Mouse (Mus musculus) limb, embryonic 13.5 days (tissue): ENCODE data around the gene Vmn2r8. TPM values are rescaled to one million over a fixed set of nuclear protein-coding genes. Genes with fewer than 3 reads are reported as not detected.

Experiments used
- ATAC-seq: fragments of 200-750 bp; cut with Nextera tagmentation; 2 replicates; pipeline ENCODE4 v1.8.0; 2017; ENCODE audit warnings: low read depth, moderate number of reproducible peaks, moderate TSS enrichment; ENCODE audit not compliant: low FRiP score
- H3K27ac ChIP-seq: fragments of 300-500 bp; sonication (generic); 2 replicates; pipeline ENCODE4 v1.5.1; 2015; ENCODE audit warnings: inconsistent platforms, mild to moderate bottlenecking, moderate library complexity
- H3K27me3 ChIP-seq: fragments of 300-500 bp; sonication (generic); 2 replicates; pipeline ENCODE4 v1.6.1; 2015; ENCODE audit warnings: mild to moderate bottlenecking, inconsistent platforms
- H3K36me3 ChIP-seq: fragments of 300-500 bp; sonication (generic); 2 replicates; pipeline ENCODE4 v1.6.1; 2015; ENCODE audit warnings: inconsistent platforms, mild to moderate bottlenecking, moderate library complexity
- H3K4me1 ChIP-seq: fragments of 300-500 bp; sonication (generic); 2 replicates; pipeline ENCODE4 v1.6.1; 2015; ENCODE audit warnings: inconsistent platforms
- H3K4me2 ChIP-seq: fragments of 300-500 bp; sonication (generic); replicated peaks from 2 replicates; pipeline ENCODE4 v1.6.1; 2015; ENCODE audit warnings: inconsistent platforms, mild to moderate bottlenecking, moderate library complexity
- H3K4me3 ChIP-seq: fragments of 300-500 bp; sonication (generic); 2 replicates; pipeline ENCODE4 v1.5.1; 2015; ENCODE audit warnings: moderate library complexity, mild to moderate bottlenecking, inconsistent platforms
- H3K9ac ChIP-seq: fragments of 300-500 bp; sonication (generic); 2 replicates; pipeline ENCODE4 v1.6.1; 2015; ENCODE audit warnings: mild to moderate bottlenecking, inconsistent platforms
- H3K9me3 ChIP-seq: fragments of 300-500 bp; sonication (generic); 2 replicates; pipeline ENCODE4 v1.6.1; 2016; ENCODE audit warnings: inconsistent platforms
- WGBS: fragments of 180-500 bp; shearing (Covaris S2); methylation state at CpG from one replicate; pipeline ENCODE4 v1.1.7; 2015; 5-methylcytosine and 5-hydroxymethylcytosine counted together
- polyA plus RNA-seq: library from polyadenylated mRNA; unstranded; fragments of >200 nt; fragmentation: Nextera tagmentation; extraction: Ambion mirVana; gene quantifications from 2 replicates; pipeline ENCODE4 v1.2.1, GENCODE M21; 2015

Vmn2r8 gene
- polyA plus RNA-seq, 1 experiment from 2014 or later = not detected

DNA sequence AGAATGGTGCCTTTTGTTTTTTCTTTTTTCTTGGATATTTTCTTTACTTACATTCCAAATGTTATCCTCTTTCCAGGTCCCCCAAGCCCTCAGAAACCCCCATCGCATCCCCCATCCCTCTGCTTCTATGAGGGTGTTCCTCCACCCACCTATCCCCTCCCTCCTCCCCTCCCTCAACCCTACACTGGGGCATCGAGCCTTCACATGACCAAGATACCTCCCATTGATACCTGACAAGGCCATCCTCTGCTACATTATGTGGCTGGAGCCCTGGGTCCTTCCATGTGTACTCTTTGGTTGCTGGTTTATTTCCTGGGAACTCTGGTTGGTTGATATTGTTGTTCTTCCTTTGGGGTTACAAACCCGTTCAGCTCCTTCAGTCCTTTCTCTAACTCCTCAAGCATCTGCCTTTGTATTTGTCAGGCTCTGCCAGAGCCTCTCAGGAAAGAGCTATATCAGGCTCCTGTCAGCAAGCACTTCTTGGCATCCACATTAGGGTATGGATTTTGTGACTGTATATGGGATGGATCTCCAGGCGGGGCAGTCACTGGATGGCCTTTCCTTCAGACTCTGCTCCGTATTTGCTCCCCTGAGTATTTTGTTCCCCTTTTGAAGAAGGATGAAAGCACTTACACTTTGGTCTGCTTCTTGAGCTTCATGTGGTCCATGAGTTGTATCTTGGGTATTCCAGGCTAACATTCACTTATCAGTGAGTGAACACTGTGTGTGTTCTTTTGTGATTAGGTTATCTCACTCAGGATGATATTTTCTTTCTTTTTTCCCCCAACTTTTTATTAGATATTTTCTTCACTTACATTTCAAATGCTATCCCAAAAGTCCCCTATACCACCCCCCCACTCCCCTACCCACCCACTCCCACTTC, 58.1 kb downstream of the Vmn2r8 start:
- Histone ChIP-seq H3K9ac (no peak overlapping the region), H3K27ac (no peak overlapping the region), H3K4me2 (no peak overlapping the region), H3K4me1 (no peaks in the 10 kb centered on the region), H3K36me3 (no peaks in the 10 kb centered on the region), H3K4me3 (no peak overlapping the region), H3K9me3 (no peaks in the 10 kb centered on the region), H3K27me3 (no peaks in the 10 kb centered on the region)
- ATAC-seq = no peak
- 78% methylated on average over 5 of the region's 5 CpGs for WGBS

DNA sequence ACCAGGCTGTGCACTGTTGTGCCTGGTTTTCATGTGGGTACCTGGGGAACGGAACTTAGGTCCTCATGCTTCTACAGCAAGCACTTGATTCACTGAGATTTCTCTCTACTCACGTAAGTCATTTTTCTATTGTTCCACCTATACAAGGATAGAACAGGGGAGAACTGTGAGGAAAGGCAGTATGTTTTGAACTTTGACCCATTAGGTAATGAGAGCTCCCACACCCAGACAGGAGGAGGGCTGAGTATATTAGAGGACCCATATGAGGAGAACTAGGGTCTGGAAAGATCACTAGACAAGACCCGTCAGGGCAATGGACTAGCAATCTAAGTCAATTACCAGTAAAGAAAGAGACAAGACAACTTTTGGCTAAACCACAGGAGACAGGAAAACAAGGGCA, 64.0 kb downstream of the Vmn2r8 start:
- 82% methylated on average over 3 of the region's 3 CpGs for WGBS
- Histone ChIP-seq H3K27ac (no peak overlapping the region), H3K9ac (no peak overlapping the region), H3K4me3 (no peak overlapping the region), H3K4me1 (no peaks in the 10 kb centered on the region), H3K9me3 (no peaks in the 10 kb centered on the region), H3K27me3 (no peaks in the 10 kb centered on the region), H3K36me3 (no peaks in the 10 kb centered on the region), H3K4me2 (no peak overlapping the region)
- ATAC-seq = no peak

DNA sequence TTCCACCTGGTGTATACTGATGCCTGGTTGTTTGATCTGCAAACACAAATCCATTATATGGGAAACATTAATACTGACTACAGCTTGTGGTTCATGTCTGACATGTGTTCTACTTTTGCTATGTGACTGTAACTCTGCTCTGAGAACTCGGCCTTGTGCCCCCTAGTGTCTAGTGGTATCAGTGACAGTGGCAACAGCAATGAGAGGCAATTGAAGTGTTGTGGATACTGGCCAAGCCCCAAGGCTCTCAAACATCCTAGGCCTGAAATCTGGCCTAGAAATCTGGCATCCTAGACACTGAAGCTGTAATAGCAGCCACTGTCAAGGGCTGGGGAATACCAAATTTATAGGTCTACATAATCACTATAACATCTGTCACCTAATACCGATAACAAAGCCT, 64.8 kb downstream of the Vmn2r8 start:
- Histone ChIP-seq H3K27me3 (no peaks in the 10 kb centered on the region), H3K9me3 (no peaks in the 10 kb centered on the region), H3K27ac (no peak overlapping the region), H3K36me3 (no peaks in the 10 kb centered on the region), H3K4me2 (no peak overlapping the region), H3K9ac (no peak overlapping the region), H3K4me1 (no peaks in the 10 kb centered on the region), H3K4me3 (no peak overlapping the region)
- ATAC-seq = no peak
- 69% methylated on average over 2 of the region's 2 CpGs for WGBS

DNA sequence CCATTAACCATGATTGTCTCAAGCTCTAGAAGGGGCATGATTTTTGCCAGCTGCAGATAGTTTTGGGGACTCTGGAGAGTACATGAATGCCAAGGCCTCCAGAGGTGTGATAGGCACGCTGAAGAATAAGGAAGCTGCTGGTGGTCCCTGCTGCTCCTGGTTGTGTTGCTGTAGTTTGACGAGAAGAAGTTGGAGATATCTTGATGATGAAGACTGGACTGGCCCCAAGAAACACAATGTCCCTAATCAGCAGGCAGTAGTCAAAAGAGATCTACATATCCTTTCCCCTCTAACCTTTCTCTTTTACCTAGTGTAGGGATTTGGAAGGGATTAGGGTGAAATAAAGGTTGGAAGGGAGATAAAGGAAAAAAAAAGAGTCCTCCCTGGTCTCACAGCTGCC, 66.1 kb downstream of the Vmn2r8 start:
- no peak for ATAC-seq
- Histone ChIP-seq H3K9me3 (no peaks in the 10 kb centered on the region), H3K27me3 (no peaks in the 10 kb centered on the region), H3K36me3 (no peaks in the 10 kb centered on the region), H3K9ac (no peak overlapping the region), H3K4me1 (no peaks in the 10 kb centered on the region), H3K4me3 (no peak overlapping the region), H3K4me2 (no peak overlapping the region), H3K27ac (no peak overlapping the region)
- WGBS = 73% methylated on average over 2 of the region's 2 CpGs

DNA sequence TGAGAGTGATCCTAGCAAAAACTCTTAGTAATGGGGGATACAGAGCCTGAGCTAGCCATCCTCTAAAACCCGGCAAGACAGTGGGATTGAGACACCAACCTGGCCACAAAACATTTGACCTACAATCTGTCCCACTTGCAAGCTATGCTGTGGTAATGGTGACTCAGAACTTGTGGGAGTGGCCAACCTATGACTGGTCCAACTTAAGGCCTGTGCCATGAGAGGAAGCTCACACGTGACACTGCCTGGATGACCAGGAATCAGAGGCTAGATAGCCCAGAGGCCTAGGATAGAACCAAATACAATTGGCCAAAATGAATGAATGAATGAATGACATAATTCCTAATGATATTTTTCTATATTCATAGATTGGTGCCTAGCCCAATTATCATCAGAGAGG, 66.8 kb downstream of the Vmn2r8 start:
- Histone ChIP-seq H3K27me3 (no peaks in the 10 kb centered on the region), H3K9me3 (no peaks in the 10 kb centered on the region), H3K9ac (no peak overlapping the region), H3K27ac (no peak overlapping the region), H3K4me3 (no peak overlapping the region), H3K36me3 (no peaks in the 10 kb centered on the region), H3K4me1 (no peaks in the 10 kb centered on the region), H3K4me2 (no peak overlapping the region)
- no peak for ATAC-seq
- 67% methylated on average over 2 of the region's 2 CpGs for WGBS

Other genes starting within 250 kb of the Vmn2r8 start
- gene Gak, start 179.1 kb downstream of the Vmn2r8 start, polyA plus RNA-seq = 44.4 and 50.6 TPM in 2 replicates
- gene Tmem175, start 179.1 kb downstream of the Vmn2r8 start, polyA plus RNA-seq = 26.9 and 28.3 TPM in 2 replicates
- 16.2 and 18.2 TPM in 2 replicates for gene Idua, start 148.5 kb downstream of the Vmn2r8 start, polyA plus RNA-seq
- 15.9 and 16.8 TPM in 2 replicates for gene Dgkq, start 139.2 kb downstream of the Vmn2r8 start, polyA plus RNA-seq
- 1.5 and 1.8 TPM in 2 replicates for gene Slc26a1, start 133.3 kb downstream of the Vmn2r8 start, polyA plus RNA-seq
- gene Fgfrl1, start 116.5 kb downstream of the Vmn2r8 start, polyA plus RNA-seq = 44.8 and 52.4 TPM in 2 replicates
- not detected in 2 replicates for gene Rnf212, start 33.9 kb downstream of the Vmn2r8 start, polyA plus RNA-seq
- not detected in 2 replicates for gene Tmed11, start 13.5 kb downstream of the Vmn2r8 start, polyA plus RNA-seq
- gene Vmn2r9, start 43.8 kb upstream of the Vmn2r8 start, polyA plus RNA-seq = not detected in 2 replicates
- gene Vmn2r10, start 197.7 kb upstream of the Vmn2r8 start, polyA plus RNA-seq = not detected in 2 replicates